Mouse (Mus musculus) right cerebral cortex, postnatal 10 days (tissue): ENCODE data around the gene Sh3tc1.
A peak's percentile ranks its signal among the peaks of the same experiment; 100 is the strongest.

Experiments used
- DNase-seq, 2 experiments: peaks; one replicate each; pipeline ENCODE4 v3.0.0; 2021; ENCODE audit warnings: low spot score in 2 of 2

Sh3tc1 gene

DNA sequence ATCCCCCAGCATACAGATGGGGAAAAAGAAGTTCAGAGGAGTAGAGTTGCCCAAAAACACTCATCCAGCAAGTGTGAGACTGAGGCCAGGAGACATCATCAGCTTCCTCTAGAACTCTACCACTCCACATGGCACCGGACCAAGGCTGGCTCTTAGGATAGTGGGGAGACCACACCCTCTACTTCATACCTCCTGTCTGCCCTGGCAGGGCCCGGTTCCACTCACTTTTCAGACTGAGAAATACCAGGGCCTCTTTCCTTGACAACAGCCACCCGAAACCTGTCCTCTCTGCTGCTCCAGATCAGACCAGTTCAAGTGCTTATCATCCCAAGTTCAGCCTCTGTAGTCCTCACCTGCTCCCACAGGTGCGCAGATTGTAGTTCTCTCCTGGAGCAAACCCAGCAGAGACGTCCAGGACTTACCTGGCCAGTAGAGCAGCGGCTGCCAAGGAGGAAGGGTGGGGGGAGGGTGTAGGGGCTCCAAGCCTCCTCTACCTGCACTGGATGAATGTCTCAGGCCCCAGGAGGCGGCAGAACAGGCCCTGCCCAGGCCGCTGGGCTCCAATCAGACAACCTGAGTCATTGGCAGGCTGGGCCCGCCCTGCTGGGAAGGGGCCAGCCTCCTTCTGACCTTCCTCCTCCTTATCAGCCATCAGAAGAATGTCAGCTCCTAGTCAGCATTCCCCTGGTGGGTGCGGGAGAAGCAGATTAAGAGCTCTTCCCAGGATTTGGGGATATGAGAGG lies at the start of gene Sh3tc1:
TSS of gene Sh3tc1 (minus strand) at position 452 of the 743 bp plus-strand sequence.
- no peak for DNase-seq

DNA sequence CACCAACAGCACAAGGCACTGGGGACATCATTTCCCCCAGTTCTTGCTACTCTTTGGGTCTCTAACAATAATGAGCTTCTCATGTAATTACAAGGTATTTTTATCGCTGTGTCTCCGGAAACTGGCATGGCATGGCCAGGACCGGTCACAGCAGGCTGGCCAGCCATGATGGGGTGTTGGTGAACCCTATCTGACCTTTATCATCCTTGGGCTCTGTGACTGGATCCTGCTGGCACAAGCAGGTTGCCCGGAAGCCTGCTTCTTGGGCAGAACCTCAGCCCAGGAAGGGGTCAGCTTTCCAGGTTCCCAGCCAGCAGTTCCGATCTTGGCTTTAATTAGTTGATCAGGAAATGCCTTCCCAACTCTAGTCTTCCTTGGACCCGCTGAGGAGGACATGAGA lies 48.9 kb upstream of the Sh3tc1 start:
- DNase-seq, result no peak

DNA sequence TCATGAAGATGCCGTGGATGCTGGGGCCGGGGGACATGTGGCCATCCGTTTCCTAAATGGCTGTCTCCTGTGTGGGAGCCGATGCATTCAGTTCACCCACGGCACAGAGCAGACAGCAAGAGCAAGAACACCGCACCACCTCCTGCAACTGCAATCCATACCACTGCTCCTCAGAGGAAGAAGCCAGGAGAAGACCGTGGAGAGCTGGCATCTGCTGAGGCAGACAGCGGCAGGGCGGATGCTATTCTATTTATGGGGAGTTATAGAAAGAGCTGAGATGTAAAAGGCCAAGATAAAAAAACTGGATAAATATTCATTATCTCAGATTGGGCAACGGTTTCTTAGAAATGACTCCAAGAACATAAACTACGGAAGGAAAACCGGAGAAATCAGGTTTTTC lies 48.1 kb upstream of the Sh3tc1 start:
- peak; percentile 63 to 72 for DNase-seq

GRCm38 (mm10) chr5:35785853-35786252 lies 46.1 kb upstream of the Sh3tc1 start:
- DNase-seq, result no peak

- DNase-seq, result no peak
These were observed 42.9 kb upstream of the Sh3tc1 start for GRCm38 (mm10) chr5:35782648-35783180.

GRCm38 (mm10) chr5:35781116-35781515 lies 41.3 kb upstream of the Sh3tc1 start:
- no peak for DNase-seq

GRCm38 (mm10) chr5:35774137-35774424 lies 34.3 kb upstream of the Sh3tc1 start:
- no peak for DNase-seq

DNA sequence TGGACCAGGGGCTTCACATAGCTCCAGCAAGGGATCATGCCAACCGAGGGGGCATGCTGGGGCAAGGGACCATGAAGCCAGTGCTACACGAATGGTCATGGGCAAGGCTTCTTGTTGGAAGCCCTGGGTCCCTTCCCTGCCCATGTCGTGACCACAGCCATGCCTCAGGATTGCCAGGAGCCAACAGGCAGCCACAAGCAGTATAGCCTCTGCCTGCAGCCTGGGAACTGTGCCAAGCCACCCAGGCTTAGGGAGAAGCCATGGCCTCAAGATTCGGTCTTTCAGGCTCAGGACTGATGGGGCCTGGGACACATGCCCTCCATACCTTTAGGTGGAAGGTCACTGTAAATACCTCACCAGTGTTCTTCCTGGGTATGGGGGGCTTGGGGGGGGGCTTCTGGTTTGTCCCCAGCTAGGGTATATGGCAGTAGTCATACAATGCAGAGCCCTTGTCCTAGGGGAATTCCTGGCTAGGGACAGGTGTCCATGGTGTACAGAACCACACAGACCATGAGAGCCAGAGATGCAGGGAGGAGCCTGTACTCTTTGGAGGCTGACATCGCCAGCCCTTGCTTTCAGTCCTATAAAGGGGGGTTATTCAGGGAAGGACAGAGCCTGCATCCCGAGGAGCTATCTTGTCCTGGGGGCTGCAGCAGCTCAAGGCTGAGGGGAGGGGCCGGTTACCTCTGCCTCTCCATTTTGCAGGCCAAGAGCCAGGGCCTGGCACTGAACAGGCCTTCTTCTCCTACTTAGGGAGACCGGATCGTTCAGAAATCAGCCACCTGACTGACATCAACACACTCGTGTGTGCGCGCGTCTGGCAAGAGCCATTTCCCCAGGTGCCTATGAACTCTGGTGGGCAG lies 33.7 kb upstream of the Sh3tc1 start:
- DNase-seq, result no peak

GRCm38 (mm10) chr5:35770891-35771663 lies 31.3 kb upstream of the Sh3tc1 start:
- DNase-seq, result no peak

- DNase-seq, result no peak
These were observed 30.5 kb upstream of the Sh3tc1 start for GRCm38 (mm10) chr5:35770246-35770645.

DNA sequence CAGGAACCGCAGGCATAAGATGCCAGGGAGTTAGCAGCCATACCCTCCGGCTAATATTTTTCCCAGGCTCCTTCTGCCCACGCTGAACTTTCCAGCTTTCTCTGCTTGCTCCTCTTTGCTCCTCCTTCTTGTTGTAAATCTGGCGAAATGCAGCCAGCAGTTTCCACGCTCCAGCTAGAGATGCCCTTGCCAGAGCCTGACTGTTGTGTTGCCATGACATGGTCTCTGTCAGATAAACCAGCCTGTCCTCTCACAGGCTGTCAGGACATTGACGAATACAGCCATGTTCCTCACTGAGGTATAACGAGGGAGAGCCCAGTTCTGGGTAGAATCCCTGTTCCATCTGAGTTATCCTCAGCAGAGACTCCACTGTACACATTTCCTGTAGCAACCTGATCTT lies 29.2 kb upstream of the Sh3tc1 start:
- DNase-seq, result no peak

DNA sequence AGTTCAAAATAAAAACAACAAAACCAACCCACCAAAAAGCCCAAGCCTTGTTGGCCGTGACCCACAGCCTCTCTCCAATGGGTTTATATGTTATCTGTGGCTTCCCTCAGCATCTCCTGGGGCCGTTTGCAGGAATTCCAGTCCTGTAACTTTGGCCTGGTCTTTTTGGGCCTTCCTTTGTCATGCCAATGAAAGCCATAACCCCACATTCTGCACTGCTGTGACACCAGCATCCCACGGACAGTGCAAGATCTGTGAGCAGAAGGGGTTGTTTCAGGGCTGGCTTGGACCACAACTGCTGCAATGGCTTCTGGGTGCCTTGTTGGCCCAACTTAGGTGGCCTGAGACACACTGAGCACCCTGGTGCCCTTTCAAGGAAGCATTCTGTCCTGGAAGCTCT lies 28.7 kb upstream of the Sh3tc1 start:
- DNase-seq, result no peak

- DNase-seq, result no peak
These were observed 26.1 kb upstream of the Sh3tc1 start for GRCm38 (mm10) chr5:35765909-35766308.

DNA sequence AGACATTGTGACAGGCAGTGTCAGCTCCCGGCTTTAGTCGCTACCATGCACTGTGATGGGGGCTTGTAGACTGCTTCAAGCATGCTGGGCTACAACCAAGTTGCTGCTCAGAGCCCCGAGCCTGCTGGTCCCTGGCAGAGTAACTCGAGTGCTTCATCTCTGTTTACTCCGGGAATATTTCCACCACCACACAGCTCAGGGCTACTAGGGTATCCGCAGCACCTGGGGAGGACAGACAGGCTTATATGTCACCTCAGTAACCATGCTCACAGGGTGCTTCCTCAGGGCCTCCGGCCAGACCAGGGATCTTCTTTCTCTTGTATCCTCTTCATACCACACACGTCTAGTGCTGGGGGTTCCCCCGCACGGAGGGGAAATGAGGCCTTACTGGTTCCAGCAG lies 23.1 kb upstream of the Sh3tc1 start:
- no peak for DNase-seq

DNA sequence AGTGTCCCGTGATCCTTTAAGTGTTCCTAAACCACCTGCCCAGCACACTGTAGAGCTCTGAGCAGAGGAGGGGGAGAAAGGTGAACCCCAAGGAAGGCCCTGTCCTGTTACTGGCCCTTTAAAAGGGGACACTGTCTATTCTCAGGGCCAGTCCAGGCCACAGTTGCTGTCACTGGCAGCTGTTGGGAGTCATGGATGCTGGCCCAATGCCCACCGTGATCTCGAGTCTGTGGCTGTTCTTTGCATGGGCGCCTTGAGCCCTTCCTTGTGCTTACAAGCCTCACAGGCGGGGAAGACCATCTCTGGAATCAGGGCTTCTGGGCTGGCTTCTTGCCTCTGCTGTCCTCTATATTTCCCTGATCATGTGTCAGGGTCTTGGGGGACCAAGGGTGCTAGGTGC lies 22.6 kb upstream of the Sh3tc1 start:
- DNase-seq, result peak; percentile 47 to 62

DNA sequence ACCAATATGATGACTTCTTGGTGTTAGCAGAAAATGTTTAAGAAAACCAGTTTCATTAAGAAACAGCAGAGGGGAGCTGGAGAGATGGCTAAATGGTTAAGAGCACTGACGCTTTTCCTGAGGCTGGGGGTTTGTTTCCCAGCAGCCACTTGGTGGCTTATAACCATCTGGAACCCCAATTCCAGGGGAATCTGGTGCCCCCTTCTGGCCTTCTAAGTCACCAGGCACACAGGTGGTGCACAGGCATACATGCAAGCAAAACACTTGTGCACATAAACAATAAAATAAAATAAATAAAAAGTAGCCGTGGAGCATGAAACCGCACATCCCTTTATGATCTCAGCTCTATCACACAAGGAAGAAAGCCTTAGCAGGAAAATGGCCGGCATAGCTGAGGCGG lies 21.5 kb upstream of the Sh3tc1 start:
- no peak for DNase-seq

GRCm38 (mm10) chr5:35758081-35759053 lies 18.6 kb upstream of the Sh3tc1 start:
- DNase-seq, result peak; percentile 73

- DNase-seq, result peak; percentile 98
These were observed 17.8 kb upstream of the Sh3tc1 start, which contains the start of gene Ablim2 for GRCm38 (mm10) chr5:35757639-35758001. Gene Ablim2 (plus strand): TSS chr5:35757880.

GRCm38 (mm10) chr5:35756997-35757638 lies 17.3 kb upstream of the Sh3tc1 start:
- peak; percentile 86 to 89 for DNase-seq

DNA sequence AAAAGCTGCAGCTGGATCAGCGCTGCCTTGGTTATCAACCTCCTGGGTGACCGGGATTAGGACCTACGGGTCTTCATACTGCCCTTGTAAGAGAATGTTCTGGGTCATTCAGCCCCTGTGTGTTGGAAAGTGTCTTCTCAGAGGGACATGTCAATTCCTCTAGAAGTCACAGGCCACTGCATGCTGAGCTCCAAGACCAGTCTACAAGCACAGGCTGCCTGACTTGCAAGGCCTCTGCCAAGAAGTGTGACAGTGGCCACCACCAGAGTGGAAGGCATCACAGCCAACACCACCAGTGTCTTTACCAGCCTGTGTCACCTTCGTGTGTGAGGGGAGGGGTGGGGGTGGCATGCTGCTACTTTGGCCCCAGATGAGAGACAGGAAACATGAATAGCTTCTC lies 16.2 kb upstream of the Sh3tc1 start:
- no peak for DNase-seq
